Mouse (Mus musculus) myocyte (in vitro differentiated cells): ENCODE data around the gene Rtl6. TPM values are rescaled to one million over a fixed set of nuclear protein-coding genes. Genes with fewer than 3 reads are reported as not detected.

Experiments
- H3K27me3 ChIP-seq: one replicate; pipeline ENCODE4 v1.6.1; 2011; ENCODE audit not compliant: control insufficient read depth, insufficient read depth, insufficient read length
- H3K36me3 ChIP-seq: one replicate; pipeline ENCODE4 v1.6.1; 2011; ENCODE audit not compliant: control insufficient read depth, insufficient read depth
- H3K4me2 ChIP-seq: one replicate; pipeline ENCODE4 v1.6.1; 2011; ENCODE audit warnings: low read depth, control low read depth
- H3K4me3 ChIP-seq: one replicate; pipeline ENCODE4 v1.5.1; 2011; ENCODE audit warnings: mild to moderate bottlenecking, control low read depth, moderate library complexity
- H3K79me2 ChIP-seq: one replicate; pipeline ENCODE4 v1.6.1; 2011; ENCODE audit not compliant: control insufficient read depth, insufficient read depth
- H3ac ChIP-seq: one replicate; pipeline ENCODE4 v1.6.1; 2011; ENCODE audit not compliant: control insufficient read depth, insufficient read length
- CEBPB ChIP-seq: IDR thresholded peaks from 2 replicates; pipeline ENCODE4 v1.6.1; 2011; ENCODE audit warnings: mild to moderate bottlenecking, moderate library complexity; ENCODE audit not compliant: poor library complexity, insufficient read depth, severe bottlenecking
- E2F4 ChIP-seq: IDR thresholded peaks from one replicate; pipeline ENCODE4 v1.6.1; 2011; ENCODE audit warnings: mild to moderate bottlenecking, control low read depth, moderate library complexity; ENCODE audit not compliant: insufficient read depth
- MAX ChIP-seq: IDR thresholded peaks from one replicate; pipeline ENCODE4 v1.6.1; 2011; ENCODE audit warnings: low read depth, mild to moderate bottlenecking, control low read depth
- MYOD1 ChIP-seq, 3 experiments: IDR thresholded peaks; one replicate each; pipeline ENCODE4 v1.6.1; 2011; ENCODE audit warnings: control low read depth in 2 of 3, low read depth in 2 of 3, mild to moderate bottlenecking in 2 of 3, moderate library complexity in 1 of 3; ENCODE audit not compliant: insufficient read length in 2 of 3, control insufficient read depth in 1 of 3
- MYOG ChIP-seq, 3 experiments: IDR thresholded peaks; one replicate each; pipeline ENCODE4 v1.6.1; 2011; ENCODE audit warnings: control low read depth in 2 of 3, low read depth in 2 of 3, mild to moderate bottlenecking in 2 of 3; ENCODE audit not compliant: insufficient read length in 2 of 3, control insufficient read depth in 1 of 3, insufficient read depth in 1 of 3
- POLR2A ChIP-seq: IDR thresholded peaks from one replicate; pipeline ENCODE4 v1.6.1; 2011; ENCODE audit warnings: low read depth, mild to moderate bottlenecking, control low read depth, moderate library complexity; ENCODE audit not compliant: insufficient read length
- POLR2AphosphoS2 ChIP-seq: IDR thresholded peaks from one replicate; pipeline ENCODE4 v1.6.1; 2011; ENCODE audit warnings: low read depth, control low read depth; ENCODE audit not compliant: insufficient read length
- REST ChIP-seq: IDR thresholded peaks from one replicate; pipeline ENCODE4 v1.6.1; 2011; ENCODE audit warnings: mild to moderate bottlenecking, control low read depth, moderate library complexity; ENCODE audit not compliant: insufficient read depth, insufficient read length
- SRF ChIP-seq: IDR thresholded peaks from one replicate; pipeline ENCODE4 v1.6.1; 2011; ENCODE audit warnings: low read depth; ENCODE audit not compliant: control insufficient read depth, insufficient read length
- TCF12 ChIP-seq: IDR thresholded peaks from one replicate; pipeline ENCODE4 v1.6.1; 2011; ENCODE audit warnings: mild to moderate bottlenecking, control low read depth; ENCODE audit not compliant: poor library complexity, insufficient read depth, severe bottlenecking
- TCF3 ChIP-seq: IDR thresholded peaks from one replicate; pipeline ENCODE4 v1.6.1; 2011; ENCODE audit warnings: low read depth, control low read depth; ENCODE audit not compliant: insufficient read length
- USF1 ChIP-seq: IDR thresholded peaks from one replicate; pipeline ENCODE4 v1.6.1; 2011; ENCODE audit warnings: low read depth, mild to moderate bottlenecking, control low read depth, moderate library complexity
- polyA plus RNA-seq: library from polyadenylated mRNA; unstranded; fragments of >200 nt; fragmentation: generic; extraction: Trizol; gene quantifications from one replicate; pipeline ENCODE4 v1.2.1, GENCODE M21; 2012; ENCODE audit warnings: missing spikeins

Rtl6 gene
- polyA plus RNA-seq, 1 experiment, result 0.02 TPM

- H3K27me3 ChIP-seq, result peaks cover 6% of the 10 kb centered on the region
Measured at GRCm38 (mm10) chr15:84506026-84506425, 51.6 kb downstream of the Rtl6 start.

GRCm38 (mm10) chr15:84504895-84505294 is 52.7 kb downstream of the Rtl6 start:
- Histone ChIP-seq H3ac (no peak overlapping the region), H3K4me3 (no peak overlapping the region), H3K4me2 (no peak overlapping the region), H3K79me2 (no peaks in the 10 kb centered on the region), H3K27me3 (peaks cover 6% of the 10 kb centered on the region), H3K36me3 (no peaks in the 10 kb centered on the region)
- TF ChIP-seq TCF3 (no peak), POLR2AphosphoS2 (no peak), TCF12 (no peak), POLR2A (no peak), CEBPB (no peak), USF1 (no peak), MYOD1 (IDR thresholded peaks at IDR 0.05; ENCODE audit: control insufficient read depth in 1 of 3, insufficient read length in 2 of 3, low read depth in 2 of 3) (no peak), SRF (no peak), E2F4 (no peak), MYOG (IDR thresholded peaks at IDR 0.05; ENCODE audit: control insufficient read depth in 1 of 3, insufficient read depth in 1 of 3, insufficient read length in 2 of 3, low read depth in 2 of 3) (no peak), REST (no peak), MAX (no peak)

More at GRCm38 (mm10) chr15:84506026-84506425, 51.6 kb downstream of the Rtl6 start:
- TF ChIP-seq USF1 (no peak), TCF3 (no peak)
- Histone ChIP-seq H3K4me3 (no peak overlapping the region), H3K79me2 (no peaks in the 10 kb centered on the region), H3K36me3 (no peaks in the 10 kb centered on the region), H3K4me2 (no peak overlapping the region), H3ac (no peak overlapping the region)

Other genes with a start within 250 kb of the Rtl6 start
- 0.95 TPM for gene Parvg, start 233.8 kb downstream of the Rtl6 start, polyA plus RNA-seq
- 2.2 TPM for gene Shisal1, start 110.7 kb downstream of the Rtl6 start, polyA plus RNA-seq
- gene Prr5, start 111.8 kb upstream of the Rtl6 start, polyA plus RNA-seq, result 8.1 TPM
- not detected for gene Arhgap8, start 162.2 kb upstream of the Rtl6 start, polyA plus RNA-seq